Mouse (Mus musculus) embryonic stem cell, embryonic (primary cell): ENCODE results near the gene Cyp2c68.
"Not testable (repeated sequence)": the region's sequence is repeated elsewhere in the genome, so short reads cannot be mapped to it uniquely, and the experiment has no call there.

Experiments used
- CTCF ChIA-PET, 4 experiments: fragments of 300-600 bp in 2 of 4; fragments of 350-600 bp in 2 of 4; sonication (Branson Sonifier 250); formaldehyde crosslinking; loops; one replicate each; lab custom pipeline; 2022; ENCODE audit warnings: inconsistent platforms in 2 of 4; lab: Charles Lee
- POLR2A ChIA-PET, 4 experiments: fragments of 300-600 bp in 2 of 4; fragments of 350-600 bp in 2 of 4; sonication (Branson Sonifier 250); formaldehyde crosslinking; loops; one replicate each; lab custom pipeline; 2022; ENCODE audit warnings: antibody characterized with exemption in 4 of 4, inconsistent platforms in 1 of 4; lab: Charles Lee

The Cyp2c68 gene

GRCm38 (mm10) chr19:39740920-39741319, at the start of gene Cyp2c68:
Gene Cyp2c68, minus strand, starts transcription at chr19:39741054.
- ChIA-PET POLR2A (no interaction called here), CTCF (no interaction called here)

DNA sequence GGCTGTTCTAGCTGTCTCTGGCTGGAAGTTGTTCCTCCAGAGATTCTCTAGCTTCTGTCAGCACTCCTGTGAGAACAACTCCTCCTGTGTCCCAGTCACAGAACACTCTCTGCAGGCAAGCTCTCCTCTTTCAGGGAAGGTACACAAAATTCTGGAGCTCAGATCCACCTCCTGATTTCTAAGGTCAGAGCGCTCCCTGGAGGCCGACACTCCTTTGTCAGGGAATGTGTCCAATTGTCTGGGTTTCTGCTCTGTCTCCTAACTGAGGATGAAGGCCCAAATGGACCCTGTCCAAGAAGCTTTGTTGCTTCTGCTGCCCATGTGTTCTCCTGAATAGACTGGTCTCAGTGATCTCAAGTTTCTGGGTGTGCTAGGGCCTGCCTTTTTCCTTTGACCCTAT, 44.6 kb upstream of the Cyp2c68 start:
- CTCF ChIA-PET: interaction anchor here in 1 of 4 experiments (1.4 kb wide), 1 partner anchor 803 kb away, joined by 3 read pairs; no protein-coding TSS in a partner anchor
- POLR2A ChIA-PET: not testable (repeated sequence)

DNA sequence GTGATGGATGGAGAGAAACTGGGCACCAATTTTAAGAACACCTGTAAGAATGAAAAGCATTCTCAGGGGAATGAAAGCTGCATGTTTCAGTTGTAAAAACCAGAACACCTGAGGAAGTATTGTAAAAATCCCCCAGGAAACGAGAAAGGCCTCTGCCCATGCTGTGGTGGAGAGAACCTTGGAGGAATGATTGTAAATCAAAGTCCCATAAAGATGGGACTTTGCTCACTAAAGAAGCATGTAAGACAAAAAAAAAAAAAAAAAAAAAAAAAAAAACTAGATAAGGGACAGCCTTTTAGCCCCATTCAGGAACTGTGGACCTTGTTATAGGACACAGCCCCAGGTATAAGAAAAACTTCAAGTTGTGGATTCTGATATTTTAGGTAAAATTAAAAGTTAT, 4.5 kb upstream of the Cyp2c68 start:
- POLR2A ChIA-PET: interaction anchor here in 1 of 4 experiments (0.7 kb wide), 1 partner anchor 1022 kb away, joined by 5 read pairs; no protein-coding TSS in a partner anchor
- CTCF ChIA-PET: no interaction called here

DNA sequence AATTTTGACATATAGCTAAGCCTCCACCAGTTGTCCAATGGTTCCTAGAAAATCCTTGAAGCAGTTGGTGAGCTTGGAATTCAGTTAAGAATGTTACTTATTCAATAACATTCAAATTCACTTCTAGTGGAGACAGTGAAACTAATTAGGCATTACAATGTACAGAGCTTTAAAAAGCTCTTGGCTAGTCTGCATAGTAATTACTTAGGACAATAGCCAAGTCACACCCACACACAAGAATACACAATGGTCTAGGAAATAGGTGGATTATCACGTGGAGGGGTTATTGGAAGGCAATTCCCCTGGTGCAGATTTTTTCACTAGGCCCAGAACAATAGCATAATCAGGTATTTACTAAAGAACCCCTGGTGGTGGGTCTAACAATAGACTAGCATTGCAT, 3.5 kb upstream of the Cyp2c68 start:
- CTCF ChIA-PET, POLR2A ChIA-PET: not testable (repeated sequence)

- POLR2A ChIA-PET, CTCF ChIA-PET: not testable (repeated sequence)
Observed at GRCm38 (mm10) chr19:39711116-39711515, 29.7 kb downstream of the Cyp2c68 start.

- POLR2A ChIA-PET, CTCF ChIA-PET: not testable (repeated sequence)
Observed at GRCm38 (mm10) chr19:39665650-39666049, 75.2 kb downstream of the Cyp2c68 start.

DNA sequence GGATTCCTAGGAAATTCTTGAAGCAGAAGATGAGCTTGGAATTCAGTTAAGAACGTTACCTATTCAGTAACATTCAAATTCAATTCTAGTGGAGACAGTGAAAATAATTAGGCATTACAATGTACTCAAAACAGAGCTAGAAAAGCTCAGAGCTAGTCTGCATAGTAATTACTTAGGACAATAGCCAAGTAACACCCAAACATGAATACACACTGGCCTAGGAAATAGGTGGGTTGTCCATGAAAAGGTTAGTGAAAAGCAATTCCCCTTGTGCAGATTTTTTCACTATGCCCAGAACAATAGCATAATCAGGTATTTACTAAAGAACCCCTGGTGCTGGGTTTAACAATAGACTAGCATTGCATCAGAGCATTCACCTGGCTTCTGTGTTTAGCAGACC, 88.5 kb downstream of the Cyp2c68 start:
- CTCF ChIA-PET: no interaction called here
- POLR2A ChIA-PET: no interaction called here

- ChIA-PET POLR2A (no interaction called here), CTCF (no interaction called here)
Observed at GRCm38 (mm10) chr19:39648938-39649337, 91.9 kb downstream of the Cyp2c68 start, which contains the start of gene Cyp2c67. Gene Cyp2c67, minus strand, starts transcription at chr19:39649051.

- CTCF ChIA-PET: no interaction called here
- POLR2A ChIA-PET: no interaction called here
Observed at GRCm38 (mm10) chr19:39647519-39647918, 93.3 kb downstream of the Cyp2c68 start.

GRCm38 (mm10) chr19:39644551-39644950, 96.3 kb downstream of the Cyp2c68 start:
- POLR2A ChIA-PET, CTCF ChIA-PET: not testable (repeated sequence)
